Mouse (Mus musculus) retina, adult 2 months (tissue): ENCODE results near the gene Ankrd36.

Source experiments
- DNase-seq: peaks from one replicate; pipeline ENCODE4 v3.0.0-alpha.2; 2012; ENCODE audit warnings: low read depth, low spot score

The Ankrd36 gene

DNA sequence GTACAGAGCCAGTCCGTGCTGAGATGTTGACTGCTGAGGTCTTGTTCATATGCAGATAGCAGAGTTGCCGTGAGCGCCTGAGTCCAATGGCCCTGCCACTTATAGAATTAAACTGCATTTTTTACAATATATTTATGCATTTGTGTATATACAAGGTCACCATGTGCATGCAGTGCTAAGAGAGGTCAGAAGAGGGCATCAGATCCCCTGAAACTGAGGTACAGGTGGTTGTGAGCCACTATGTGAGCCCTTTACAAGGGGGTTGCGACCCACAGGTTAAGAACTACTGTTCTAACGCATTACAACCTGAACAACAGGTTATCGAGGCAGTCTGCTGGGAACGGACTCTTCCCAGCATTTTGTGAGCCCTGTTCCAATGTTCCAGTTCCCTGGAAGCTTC is 80.8 kb downstream of the Ankrd36 start:
- no peak for DNase-seq

DNA sequence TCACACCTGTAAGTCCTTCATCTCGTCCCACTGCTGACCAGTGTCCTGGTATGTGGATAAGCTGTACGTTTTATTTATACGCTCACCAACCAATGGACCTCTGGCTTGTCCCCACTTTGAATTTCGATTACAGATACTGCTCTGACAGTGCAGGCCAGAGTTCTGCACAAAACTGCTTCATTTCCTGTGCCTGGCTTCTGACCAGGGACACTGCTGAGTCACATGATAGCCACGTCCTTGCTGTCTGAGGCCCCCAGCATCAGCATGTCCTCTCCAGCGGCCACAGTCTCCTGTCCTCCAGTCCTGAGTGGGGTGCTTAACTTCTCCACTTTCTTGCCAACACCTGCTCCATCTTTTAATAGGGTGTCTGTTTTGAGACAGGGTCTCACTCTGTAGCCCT is 113.1 kb downstream of the Ankrd36 start:
- DNase-seq = no peak

GRCm38 (mm10) chr11:5684283-5684682 is 114.8 kb downstream of the Ankrd36 start:
- no peak for DNase-seq

GRCm38 (mm10) chr11:5691775-5692174 is 122.3 kb downstream of the Ankrd36 start:
- peak; percentile 2 for DNase-seq

DNA sequence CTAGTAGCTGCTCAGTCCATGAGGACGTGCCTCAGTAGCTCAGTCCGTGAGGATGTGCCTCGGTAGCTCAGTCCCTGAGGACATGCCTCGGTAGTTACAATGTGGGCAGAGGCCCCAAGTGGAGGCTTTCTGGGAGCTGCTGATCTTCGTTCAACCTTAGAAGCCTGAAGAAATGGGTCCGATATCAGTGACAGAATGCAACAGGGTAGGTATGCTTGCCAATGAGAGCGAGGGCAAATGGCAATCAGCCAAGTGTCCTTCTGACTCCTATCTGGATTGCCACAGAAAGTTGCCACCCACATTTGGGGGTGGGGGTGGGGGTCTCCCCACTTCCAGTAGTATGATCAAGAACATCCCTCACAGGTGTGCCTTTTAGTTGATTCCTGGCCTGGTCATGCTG is 131.3 kb downstream of the Ankrd36 start:
- DNase-seq = no peak

GRCm38 (mm10) chr11:5701300-5701699 is 131.8 kb downstream of the Ankrd36 start:
- no peak for DNase-seq

GRCm38 (mm10) chr11:5701821-5702220 is 132.3 kb downstream of the Ankrd36 start:
- no peak for DNase-seq

- no peak for DNase-seq
Observed at GRCm38 (mm10) chr11:5702271-5702956, 132.9 kb downstream of the Ankrd36 start.

- no peak for DNase-seq
Observed at GRCm38 (mm10) chr11:5702957-5703332, 133.5 kb downstream of the Ankrd36 start.

- DNase-seq = no peak
Observed at GRCm38 (mm10) chr11:5703341-5703740, 133.9 kb downstream of the Ankrd36 start.

- no peak for DNase-seq
Observed at GRCm38 (mm10) chr11:5705972-5706371, 136.5 kb downstream of the Ankrd36 start.

DNA sequence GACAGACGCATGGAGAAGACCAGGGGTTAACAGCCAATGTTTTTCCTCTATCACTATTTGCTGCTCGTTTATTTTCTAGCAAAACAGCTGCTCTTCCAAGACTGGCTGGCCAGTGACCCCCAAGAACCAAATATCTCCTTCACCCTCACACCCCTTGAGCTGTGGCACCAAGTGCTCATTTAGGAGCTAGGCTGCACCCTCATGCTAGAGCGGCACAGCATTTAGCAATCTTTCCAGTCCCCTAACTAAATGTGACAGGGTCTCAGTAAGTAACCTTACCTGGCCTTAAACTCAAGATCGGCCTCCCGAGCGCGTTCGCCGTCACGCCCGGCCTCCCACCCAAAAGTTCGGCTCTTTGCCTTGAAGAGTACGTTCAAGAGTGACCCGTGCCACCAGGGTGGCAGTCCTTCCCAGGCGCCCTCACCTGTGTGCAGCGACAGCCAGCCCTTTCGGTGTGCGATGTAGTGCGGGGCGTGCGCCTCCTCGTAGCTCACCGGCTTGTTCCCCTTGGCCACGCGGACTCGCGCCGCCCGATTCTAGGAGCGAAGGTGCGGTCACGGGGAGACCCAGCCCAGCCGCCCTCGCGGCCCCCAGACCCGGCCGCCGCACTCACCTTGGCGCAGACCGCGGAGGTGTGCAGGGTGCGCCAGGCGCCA is 137.5 kb downstream of the Ankrd36 start:
- DNase-seq = peak; percentile 9

DNA sequence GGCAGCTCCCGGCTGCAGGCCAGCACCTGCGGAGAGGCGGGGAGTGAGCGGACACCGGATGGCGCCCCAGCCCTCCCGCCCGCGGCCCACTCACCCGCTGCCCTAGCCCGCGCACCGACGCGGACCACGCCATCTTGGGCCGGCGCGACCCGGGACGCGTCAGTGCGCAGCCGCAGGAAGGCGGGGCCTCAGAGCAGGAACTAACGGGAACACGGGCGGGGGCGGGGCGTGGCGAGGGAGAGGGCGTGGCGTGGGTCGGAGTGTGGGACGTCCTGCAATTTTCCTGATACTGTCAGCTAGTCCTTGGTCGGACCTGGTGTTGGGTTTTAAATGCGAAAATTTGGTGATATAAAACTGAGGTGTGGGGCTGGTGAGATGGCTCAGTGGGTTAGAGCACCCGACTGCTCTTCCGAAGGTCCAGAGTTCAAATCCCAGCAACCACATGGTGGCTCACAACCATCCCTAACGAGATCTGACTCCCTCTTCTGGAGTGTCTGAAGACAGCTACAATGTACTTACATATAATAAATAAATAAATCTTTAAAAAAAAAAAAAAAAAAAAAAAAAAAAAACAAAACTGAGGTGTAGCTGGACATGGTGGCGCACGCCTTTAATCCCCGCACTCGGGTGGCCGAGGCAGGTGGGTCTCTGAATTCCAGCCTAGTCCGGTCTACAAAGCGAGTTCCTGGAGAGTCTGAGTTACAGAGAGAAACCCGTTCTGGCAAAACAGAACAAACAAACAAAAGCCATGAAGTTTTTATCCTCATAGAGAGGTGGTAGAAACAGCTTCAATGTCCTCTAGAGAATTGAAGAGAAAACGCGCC is 138.3 kb downstream of the Ankrd36 start:
- DNase-seq = peak; percentile 79

DNA sequence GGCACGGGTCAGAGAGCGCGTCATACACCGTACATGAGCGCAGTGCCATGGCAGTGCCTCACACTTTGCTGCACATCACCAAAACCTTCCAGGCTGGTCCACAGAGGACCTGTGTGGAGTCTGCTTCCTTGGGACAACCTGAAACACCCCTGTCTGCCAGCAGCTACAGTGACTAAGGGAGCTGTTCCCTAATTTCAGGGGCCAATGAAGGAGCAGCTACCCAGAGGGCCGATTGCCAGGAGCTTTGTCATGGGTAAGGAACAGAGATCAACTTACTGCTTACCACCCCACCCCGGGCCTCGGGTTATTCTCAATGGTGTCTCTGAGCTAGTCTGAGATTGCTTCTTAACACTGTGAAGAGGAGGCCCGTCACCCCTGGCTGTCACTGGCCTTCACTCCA is 145.7 kb downstream of the Ankrd36 start:
- no peak for DNase-seq

DNA sequence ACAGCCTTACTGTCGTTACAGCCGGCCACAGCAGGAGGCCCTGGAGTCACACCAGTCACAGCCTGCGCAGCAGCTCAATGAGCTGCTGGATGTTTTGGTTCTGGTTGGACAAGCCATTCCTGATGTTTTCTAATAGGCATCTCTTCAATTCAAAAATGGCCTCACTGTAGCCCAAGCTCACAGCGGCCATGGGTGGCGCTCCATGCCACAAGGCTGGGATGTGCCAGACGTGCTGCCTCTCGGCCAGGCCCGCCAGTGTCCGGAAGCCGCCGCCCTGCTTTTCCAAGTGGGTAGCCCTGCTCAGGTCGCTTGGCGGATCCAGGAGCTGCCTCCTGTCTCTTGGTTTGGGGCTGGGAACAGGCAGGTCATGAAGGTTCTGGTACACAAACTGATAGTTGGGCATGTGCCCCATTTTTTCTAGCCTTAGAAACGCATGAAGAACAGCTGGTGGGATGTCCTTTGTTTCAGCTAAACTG is 146.2 kb downstream of the Ankrd36 start, which contains the start of gene Mrps24:
TSS of gene Mrps24 (minus strand) at position 51 of the 476 bp plus-strand sequence.
- no peak for DNase-seq

DNA sequence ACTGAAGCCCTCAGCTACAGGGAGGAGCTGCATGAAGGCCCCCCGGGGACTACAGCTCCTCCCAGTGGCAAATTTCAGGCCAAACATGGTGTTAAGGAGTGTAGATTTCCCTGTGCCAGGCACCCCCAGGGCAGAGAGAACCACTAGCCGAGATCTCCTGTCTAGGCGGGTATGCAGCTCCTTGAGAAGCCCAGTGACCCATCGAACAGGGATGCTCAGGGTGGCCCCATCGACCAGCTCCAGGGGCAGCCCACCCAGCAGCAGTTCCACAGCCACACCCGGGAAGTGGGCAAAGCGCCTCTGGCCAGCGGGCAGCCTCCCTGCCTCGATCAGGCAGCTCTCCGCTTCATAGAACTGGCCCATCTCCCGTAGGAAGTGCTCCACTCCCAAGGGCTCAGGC is 146.8 kb downstream of the Ankrd36 start:
- no peak for DNase-seq

DNA sequence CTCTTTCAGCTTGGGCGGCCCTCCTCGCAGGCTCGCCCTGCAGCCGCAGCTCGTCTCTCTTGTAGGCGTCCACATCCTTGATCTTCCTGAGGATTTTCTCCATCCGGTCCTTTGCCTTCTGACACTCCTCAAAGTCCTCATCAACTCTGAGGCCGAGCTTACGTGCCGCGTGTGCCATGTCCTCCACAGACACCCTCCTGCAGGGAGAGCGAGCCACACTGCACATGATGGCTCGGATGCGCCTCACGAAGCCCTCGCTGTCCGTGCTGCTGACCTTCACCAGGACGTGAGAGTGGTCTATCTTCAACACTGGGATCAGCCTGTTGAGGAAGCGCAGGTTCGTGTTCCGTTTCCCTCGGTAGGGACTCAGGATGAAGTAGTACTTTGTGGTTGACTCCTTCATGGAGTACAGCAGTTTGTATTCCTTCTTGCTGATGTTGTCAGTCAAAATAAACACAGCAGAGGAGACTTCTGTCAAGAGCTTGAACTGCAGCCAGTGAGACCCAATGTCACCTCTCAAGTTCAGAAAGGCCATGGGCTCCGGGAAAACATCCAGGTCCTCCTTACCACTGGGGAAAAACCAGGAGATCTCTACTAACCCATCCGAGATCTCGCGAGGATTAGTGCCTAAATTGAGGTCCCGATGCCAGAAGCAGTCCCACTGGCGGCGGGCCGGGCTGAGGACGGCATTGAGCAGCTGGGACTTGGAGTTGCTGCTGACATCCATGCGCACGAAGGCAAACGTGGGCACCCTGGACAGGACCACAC is 147.6 kb downstream of the Ankrd36 start:
- no peak for DNase-seq

DNA sequence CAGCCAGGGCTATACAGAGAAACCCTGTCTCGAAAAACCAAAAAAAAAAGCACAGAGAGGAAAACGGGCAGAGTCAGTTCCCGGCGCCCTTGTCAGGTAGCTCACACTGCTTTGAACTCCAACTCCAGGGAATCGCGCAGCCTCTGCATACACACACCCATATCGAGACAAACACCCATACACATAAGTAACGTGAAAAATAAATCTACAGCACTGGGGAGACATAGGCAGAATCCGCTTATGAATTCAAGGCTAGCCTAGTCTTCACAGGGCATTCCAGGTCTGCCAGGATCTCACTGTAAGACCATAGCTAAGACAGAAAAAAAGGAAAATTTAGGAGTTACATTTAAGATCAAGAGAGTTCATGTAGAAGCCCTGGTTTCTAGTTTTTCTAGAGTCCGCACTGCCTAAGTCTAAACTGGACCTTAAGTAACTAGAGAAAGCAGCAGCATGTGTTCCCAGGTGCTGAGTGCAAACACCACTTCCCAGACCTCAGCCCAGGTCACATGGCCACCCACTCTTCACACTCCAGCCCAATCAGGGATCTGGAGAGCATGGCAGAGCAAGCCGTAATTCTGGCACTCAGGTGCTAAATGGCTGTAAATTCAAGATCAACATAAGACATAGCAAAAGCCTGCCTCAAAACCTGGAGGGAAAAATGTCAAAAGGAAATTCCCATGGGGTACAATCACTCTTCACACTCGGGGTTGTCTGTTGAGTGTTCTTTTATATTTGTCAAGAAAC is 149.3 kb downstream of the Ankrd36 start:
- no peak for DNase-seq

GRCm38 (mm10) chr11:5729582-5729981 is 160.1 kb downstream of the Ankrd36 start:
- DNase-seq = no peak

DNA sequence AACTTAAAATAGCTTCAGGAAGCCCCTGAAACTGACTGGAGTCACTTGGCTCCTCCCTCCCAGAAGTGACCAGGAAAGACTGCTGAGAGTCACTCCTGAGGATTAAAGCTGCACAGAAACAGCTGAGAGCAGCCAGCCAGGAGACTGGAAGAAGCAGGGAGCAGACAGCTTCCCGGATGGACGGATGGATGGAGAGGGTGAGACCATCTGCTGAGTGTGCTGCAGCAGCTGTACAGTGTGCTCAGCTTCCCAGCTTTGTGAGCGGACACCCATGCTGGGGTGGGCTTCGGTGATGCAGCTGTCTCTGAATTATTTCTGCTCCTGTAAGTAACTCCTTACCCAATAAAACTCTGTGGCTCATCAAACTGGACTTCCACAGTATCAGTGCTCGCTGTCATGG is 162.9 kb downstream of the Ankrd36 start:
- no peak for DNase-seq

GRCm38 (mm10) chr11:5734323-5734722 is 164.8 kb downstream of the Ankrd36 start:
- DNase-seq = no peak
